Mouse (Mus musculus): ENCODE measurements around the gene Adamts2.
A peak's percentile ranks its signal among the peaks of the same experiment; 100 is the strongest.

Adamts2 gene

DNA sequence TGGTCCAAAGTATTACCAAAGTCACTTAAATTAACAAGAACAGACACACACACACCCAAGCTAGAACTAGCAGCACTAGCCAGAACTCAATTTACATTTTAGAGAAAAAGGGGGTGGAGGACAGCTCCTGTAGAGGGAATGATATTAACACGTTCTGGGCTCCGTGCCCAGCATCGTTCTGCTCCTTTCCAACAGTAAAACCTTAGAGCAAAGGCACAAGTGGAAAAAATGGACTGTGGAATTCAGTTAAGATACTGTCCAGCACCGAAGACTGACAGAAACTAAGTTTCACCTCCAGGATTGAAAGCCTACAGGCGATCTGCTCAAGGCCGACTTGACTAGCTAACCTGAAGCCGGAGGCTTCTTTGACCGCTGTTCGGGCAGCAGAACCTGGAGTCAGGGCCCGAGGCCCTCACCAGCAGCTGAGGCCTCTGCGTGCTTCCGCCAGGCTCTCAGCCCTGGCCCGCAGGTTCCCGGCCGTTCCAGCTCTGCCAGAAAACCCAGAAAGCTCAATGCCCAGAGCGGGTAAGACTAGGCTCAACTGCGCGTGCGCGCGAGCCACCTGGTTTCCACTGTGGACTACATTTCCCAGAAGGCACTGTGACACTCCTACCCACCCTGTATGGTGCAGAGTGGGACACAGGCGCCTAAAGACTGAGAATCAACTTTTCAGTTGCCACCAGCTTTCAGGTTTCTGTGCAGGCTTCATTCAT is 239.3 kb downstream of the Adamts2 start, which contains the start of gene Zfp879:
Gene Zfp879 (minus strand): TSS at position 530 of the 713 bp plus-strand sequence.
- peak; percentile 87 for DNase-seq (ENCODE audit: low read depth, low spot score)

DNA sequence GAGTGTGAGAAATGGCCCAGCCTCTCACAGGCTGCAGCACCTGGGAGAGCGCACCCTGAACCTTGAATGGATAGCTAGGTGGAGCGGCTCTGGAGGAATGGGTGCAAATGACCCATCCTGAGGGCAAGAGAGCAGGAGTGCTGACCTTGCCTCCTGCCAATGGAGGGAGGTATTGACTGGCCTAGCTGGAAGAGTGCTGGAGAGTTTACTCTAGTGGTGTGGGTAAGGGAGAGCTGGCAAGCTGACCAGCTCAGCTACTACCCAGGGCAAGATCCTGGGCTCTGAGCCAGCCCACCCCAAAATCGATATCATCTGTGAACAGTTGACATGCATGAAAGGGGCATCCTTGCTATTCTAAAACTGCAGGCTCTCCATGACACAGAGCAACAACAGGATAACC is 244.1 kb downstream of the Adamts2 start:
- DNase-seq (ENCODE audit: low read depth, low spot score): no peak

GRCm38 (mm10) chr11:50847047-50847446 is 245.2 kb downstream of the Adamts2 start:
- no peak for DNase-seq (ENCODE audit: low read depth, low spot score)

GRCm38 (mm10) chr11:50848520-50849137 is 246.7 kb downstream of the Adamts2 start:
- no peak for DNase-seq (ENCODE audit: low read depth, low spot score)

- no peak for DNase-seq (ENCODE audit: low read depth, low spot score)
These were observed 247.4 kb downstream of the Adamts2 start for GRCm38 (mm10) chr11:50849310-50849709.

DNA sequence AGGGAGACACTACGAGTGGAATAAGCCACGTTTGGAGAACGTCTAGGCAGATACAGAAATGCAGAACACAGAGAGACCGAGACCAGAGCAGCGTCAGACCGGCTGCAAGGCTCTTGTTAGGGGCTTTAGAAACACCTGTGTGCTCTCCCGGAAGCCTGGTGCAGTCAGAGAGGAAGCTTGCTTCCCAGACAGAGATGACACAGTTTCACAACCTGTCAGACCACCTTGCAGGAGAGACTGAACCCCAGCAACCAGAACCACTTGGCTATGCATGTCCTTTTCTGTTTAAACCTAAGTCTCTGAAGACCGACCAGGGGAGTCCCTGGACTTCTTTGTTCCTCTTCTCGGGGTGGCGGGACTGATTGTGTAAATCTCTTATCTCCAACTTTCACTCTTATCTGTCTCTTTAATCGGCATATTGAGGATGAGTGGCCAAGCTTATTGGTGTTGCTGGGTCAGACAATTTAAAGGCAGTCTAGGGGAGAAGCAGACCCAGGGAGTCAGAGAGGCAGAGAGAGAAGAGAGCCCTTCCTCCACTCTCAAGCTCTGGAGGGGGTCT is 248.4 kb downstream of the Adamts2 start, which contains the start of gene Grm6:
Gene Grm6 (plus strand): TSS at position 509 of the 559 bp plus-strand sequence.
- DNase-seq (ENCODE audit: low read depth, low spot score): no peak

DNA sequence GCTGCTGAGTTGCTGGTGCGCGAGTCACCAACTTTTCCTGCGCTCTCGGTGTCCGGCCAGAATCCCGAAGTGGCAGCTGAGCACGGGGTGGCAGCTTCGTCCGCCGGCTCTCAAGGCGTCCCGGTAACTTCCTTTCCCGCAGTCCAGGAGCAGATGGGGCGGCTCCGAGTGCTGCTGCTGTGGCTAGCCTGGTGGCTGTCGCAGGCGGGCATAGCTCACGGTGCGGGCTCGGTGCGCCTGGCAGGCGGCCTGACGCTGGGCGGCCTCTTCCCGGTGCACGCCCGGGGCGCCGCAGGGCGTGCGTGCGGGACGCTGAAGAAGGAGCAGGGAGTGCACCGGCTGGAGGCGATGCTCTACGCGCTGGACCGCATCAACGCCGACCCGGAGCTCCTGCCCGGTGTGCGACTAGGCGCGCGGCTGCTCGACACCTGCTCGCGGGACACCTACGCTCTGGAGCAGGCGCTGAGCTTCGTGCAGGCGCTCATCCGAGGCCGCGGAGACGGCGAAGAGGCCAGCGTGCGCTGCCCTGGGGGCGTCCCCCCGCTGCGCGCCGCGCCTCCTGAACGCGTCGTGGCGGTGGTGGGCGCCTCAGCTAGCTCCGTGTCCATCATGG is 249.2 kb downstream of the Adamts2 start:
- no peak for DNase-seq (ENCODE audit: low read depth, low spot score)

Data from retina, adult 2 months (tissue).